Mouse (Mus musculus) stomach, embryonic 16.5 days (tissue): Measurements from ENCODE around the gene Glis3. TPM values are rescaled to one million over a fixed set of nuclear protein-coding genes. Genes with fewer than 3 reads are reported as not detected.

Experiments used
- ATAC-seq: fragments of 200-750 bp; cut with Nextera tagmentation; 2 replicates; pipeline ENCODE4 v1.8.0; 2017; ENCODE audit warnings: moderate number of reproducible peaks, moderate TSS enrichment; ENCODE audit not compliant: insufficient read depth, low FRiP score
- H3K27ac ChIP-seq: fragments of 300-500 bp; sonication (generic); 2 replicates; pipeline ENCODE4 v1.5.1; 2014; ENCODE audit warnings: low read length
- H3K27me3 ChIP-seq: fragments of 300-500 bp; sonication (generic); 2 replicates; pipeline ENCODE4 v1.6.1; 2014; ENCODE audit warnings: low read length, control low read depth, mixed read lengths; ENCODE audit not compliant: control insufficient read depth, insufficient read depth
- H3K36me3 ChIP-seq: fragments of 300-500 bp; sonication (generic); 2 replicates; pipeline ENCODE4 v1.6.1; 2014; ENCODE audit warnings: low read length; ENCODE audit not compliant: control insufficient read depth, insufficient read depth
- H3K4me1 ChIP-seq: fragments of 300-500 bp; sonication (generic); 2 replicates; pipeline ENCODE4 v1.6.1; 2014; ENCODE audit warnings: low read length, control low read depth, mixed read lengths; ENCODE audit not compliant: control insufficient read depth, insufficient read depth
- H3K4me2 ChIP-seq: fragments of 300-500 bp; sonication (generic); 2 replicates; pipeline ENCODE4 v1.6.1; 2014; ENCODE audit warnings: low read depth, low read length, mixed read lengths
- H3K4me3 ChIP-seq: fragments of 300-500 bp; sonication (generic); replicated peaks from 2 replicates; pipeline ENCODE4 v1.5.1; 2014; ENCODE audit warnings: mild to moderate bottlenecking, low read length
- H3K9ac ChIP-seq: fragments of 300-500 bp; sonication (generic); 2 replicates; pipeline ENCODE4 v1.6.1; 2014; ENCODE audit warnings: low read length
- H3K9me3 ChIP-seq: fragments of 300-500 bp; sonication (generic); replicated peaks from 2 replicates; pipeline ENCODE4 v1.6.1; 2016; ENCODE audit warnings: low read length, control low read depth; ENCODE audit not compliant: control insufficient read depth
- WGBS: fragments of 180-500 bp; shearing (Covaris S2); extraction: QIAGEN DNeasy Blood & Tissue Kit; methylation state at CpG from one replicate; pipeline ENCODE4 v1.1.7; 2014; 5-methylcytosine and 5-hydroxymethylcytosine counted together
- polyA plus RNA-seq: library from polyadenylated mRNA; unstranded; fragments of >200 nt; fragmentation: Nextera tagmentation; extraction: Ambion mirVana; gene quantifications from 2 replicates; pipeline ENCODE4 v1.2.1, GENCODE M21; 2015

Glis3 gene
- polyA plus RNA-seq, 1 experiment from 2014 or later: 2.4 TPM

DNA sequence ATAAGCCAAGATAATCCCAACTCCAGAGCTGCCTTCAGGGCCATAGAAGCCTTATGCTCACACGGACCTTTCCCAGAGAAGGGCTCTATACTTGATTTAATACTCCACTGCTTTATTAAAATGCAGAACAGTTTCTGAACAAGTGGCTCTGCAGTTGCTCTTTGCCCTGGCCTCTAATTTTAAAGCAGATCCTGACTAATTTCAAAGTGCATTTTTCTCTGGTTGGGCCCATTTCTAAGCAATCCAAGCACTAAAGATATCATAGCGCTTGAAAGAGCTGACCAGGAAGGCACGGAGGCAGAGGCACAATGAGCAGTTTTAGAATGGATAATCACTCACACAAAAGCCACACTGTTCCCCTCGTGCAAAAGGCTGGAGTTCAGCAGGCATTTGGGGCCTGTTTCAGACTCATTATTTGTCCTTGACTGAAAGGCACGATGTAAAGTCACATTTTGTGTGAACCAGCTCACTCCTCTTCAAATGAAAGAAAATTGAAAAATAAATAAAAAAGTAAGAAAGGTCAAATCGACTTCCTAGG lies 202.5 kb downstream of the Glis3 start:
- no peak overlapping the region for H3K4me3 ChIP-seq
- no peak overlapping the region for H3K4me2 ChIP-seq
- H3K9ac ChIP-seq: no peak overlapping the region
- no peak for ATAC-seq
- no peaks in the 10 kb centered on the region for H3K27me3 ChIP-seq
- no peak overlapping the region for H3K27ac ChIP-seq
- H3K4me1 ChIP-seq: no peaks in the 10 kb centered on the region
- H3K36me3 ChIP-seq: no peaks in the 10 kb centered on the region
- WGBS: 40% methylated on average over 6 of the region's 6 CpGs
- no peaks in the 10 kb centered on the region for H3K9me3 ChIP-seq

GRCm38 (mm10) chr19:28473621-28474020 lies 206.3 kb downstream of the Glis3 start:
- H3K27me3 ChIP-seq: no peaks in the 10 kb centered on the region
- no peak overlapping the region for H3K27ac ChIP-seq
- H3K9ac ChIP-seq: no peak overlapping the region
- H3K4me1 ChIP-seq: no peaks in the 10 kb centered on the region
- ATAC-seq: no peak
- H3K9me3 ChIP-seq: no peaks in the 10 kb centered on the region
- no peaks in the 10 kb centered on the region for H3K36me3 ChIP-seq
- no peak overlapping the region for H3K4me2 ChIP-seq
- H3K4me3 ChIP-seq: no peak overlapping the region
- 73% methylated on average over 5 of the region's 5 CpGs for WGBS

- Histone ChIP-seq H3K4me1 (no peaks in the 10 kb centered on the region), H3K36me3 (no peaks in the 10 kb centered on the region), H3K27me3 (no peaks in the 10 kb centered on the region), H3K9ac (no peak overlapping the region), H3K4me2 (no peak overlapping the region), H3K27ac (no peak overlapping the region), H3K9me3 (no peaks in the 10 kb centered on the region), H3K4me3 (no peak overlapping the region)
- no peak for ATAC-seq
- 76% methylated on average over 6 of the region's 8 CpGs for WGBS
Observed at GRCm38 (mm10) chr19:28471144-28471543, 208.7 kb downstream of the Glis3 start.

GRCm38 (mm10) chr19:28465779-28466178 lies 214.1 kb downstream of the Glis3 start:
- no peak overlapping the region for H3K4me3 ChIP-seq
- H3K4me2 ChIP-seq: no peak overlapping the region
- H3K36me3 ChIP-seq: no peaks in the 10 kb centered on the region
- H3K27me3 ChIP-seq: no peaks in the 10 kb centered on the region
- ATAC-seq: no peak
- no peaks in the 10 kb centered on the region for H3K9me3 ChIP-seq
- no peaks in the 10 kb centered on the region for H3K4me1 ChIP-seq
- H3K9ac ChIP-seq: no peak overlapping the region
- 53% methylated on average over 5 of the region's 5 CpGs for WGBS
- no peak overlapping the region for H3K27ac ChIP-seq

DNA sequence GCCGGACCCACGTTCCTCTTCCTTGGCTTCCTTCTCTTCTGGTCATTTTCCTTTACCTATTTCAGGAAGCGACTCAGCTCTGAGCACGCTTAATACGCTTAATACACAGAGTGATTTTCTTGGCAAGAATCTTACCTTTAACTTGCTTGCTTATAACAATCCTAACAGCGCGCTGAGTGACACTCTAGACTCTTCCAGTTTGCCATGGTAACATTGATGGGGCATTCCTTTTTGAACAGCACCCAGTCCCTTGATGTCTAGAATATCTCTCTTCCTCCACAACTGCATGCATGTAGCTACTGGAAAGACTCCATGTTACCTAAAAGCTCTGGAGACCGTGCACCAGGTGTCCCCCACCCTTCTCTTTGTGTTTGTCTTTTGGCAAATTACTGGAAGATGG lies 225.5 kb downstream of the Glis3 start:
- 0 out of 2 replicates have a peak, but pooled peaks cover 3% of the 10 kb centered on the region for H3K4me1 ChIP-seq
- H3K27ac ChIP-seq: no peak overlapping the region
- H3K4me3 ChIP-seq: no peak overlapping the region
- no peaks in the 10 kb centered on the region for H3K27me3 ChIP-seq
- WGBS: 70% methylated on average over 8 of the region's 8 CpGs
- no peaks in the 10 kb centered on the region for H3K36me3 ChIP-seq
- no peak overlapping the region for H3K9ac ChIP-seq
- H3K9me3 ChIP-seq: no peaks in the 10 kb centered on the region
- H3K4me2 ChIP-seq: no peak overlapping the region
- no peak for ATAC-seq

DNA sequence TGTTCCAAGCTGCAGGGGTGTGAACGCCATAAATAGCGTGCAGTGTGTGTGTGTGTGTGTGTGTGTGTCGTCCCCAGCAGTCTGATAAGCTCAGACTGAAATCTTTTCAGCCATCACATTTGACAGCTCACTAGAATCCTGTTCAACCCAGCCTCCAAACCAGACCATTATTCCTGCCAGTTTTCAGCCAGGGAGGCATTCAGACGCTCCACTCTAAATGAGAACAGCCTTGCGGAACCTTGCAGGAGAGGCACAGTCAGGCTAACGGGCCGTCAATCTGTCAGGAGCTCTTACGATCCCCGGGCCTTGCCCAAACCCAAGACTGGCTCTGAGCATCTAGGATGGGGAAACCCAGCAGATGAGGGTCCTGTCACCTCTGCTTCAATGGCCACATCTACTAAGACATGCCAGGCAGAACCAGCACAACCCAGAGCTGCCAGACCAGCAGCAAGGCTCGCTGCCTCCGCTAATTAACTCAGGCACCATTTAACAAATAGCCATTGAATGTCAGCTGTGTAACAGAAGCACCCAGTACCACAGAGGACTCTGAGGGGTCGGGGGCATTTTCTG lies 226.8 kb downstream of the Glis3 start:
- Histone ChIP-seq H3K27ac (no peak overlapping the region), H3K9ac (no peak overlapping the region), H3K9me3 (no peaks in the 10 kb centered on the region), H3K4me1 (0 out of 2 replicates have a peak, but pooled peaks cover 3% of the 10 kb centered on the region), H3K36me3 (no peaks in the 10 kb centered on the region), H3K4me2 (no peak overlapping the region), H3K27me3 (no peaks in the 10 kb centered on the region), H3K4me3 (no peak overlapping the region)
- 68% methylated on average over 12 of the region's 12 CpGs for WGBS
- no peak for ATAC-seq

GRCm38 (mm10) chr19:28448811-28449210 lies 231.1 kb downstream of the Glis3 start:
- Histone ChIP-seq H3K36me3 (no peaks in the 10 kb centered on the region), H3K4me2 (no peak overlapping the region), H3K27ac (no peak overlapping the region), H3K9ac (no peak overlapping the region), H3K4me1 (0 out of 2 replicates have a peak, but pooled peaks cover 3% of the 10 kb centered on the region), H3K4me3 (no peak overlapping the region), H3K27me3 (no peaks in the 10 kb centered on the region), H3K9me3 (no peaks in the 10 kb centered on the region)
- WGBS: 59% methylated on average over 4 of the region's 4 CpGs
- ATAC-seq: no peak

DNA sequence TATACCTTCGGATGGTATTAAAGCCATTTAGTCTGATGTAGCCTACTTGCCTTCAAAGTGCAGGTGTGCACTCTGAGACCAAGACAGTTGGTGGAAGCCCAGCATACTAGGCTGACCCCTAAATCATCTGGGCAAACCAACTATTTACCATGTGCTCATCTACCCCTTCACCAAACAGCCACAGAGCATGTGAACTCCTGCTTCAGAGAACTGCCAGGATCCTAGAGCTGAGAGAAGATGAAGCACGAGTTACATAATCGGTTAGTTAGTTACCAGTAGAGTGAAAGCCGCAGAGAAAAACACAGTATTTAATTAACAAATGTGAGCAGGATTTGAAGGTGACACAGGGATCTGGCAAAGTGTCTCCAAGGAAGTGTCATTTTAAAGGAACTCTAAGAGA lies 237.7 kb downstream of the Glis3 start:
- no peak overlapping the region for H3K4me3 ChIP-seq
- H3K27me3 ChIP-seq: no peaks in the 10 kb centered on the region
- H3K27ac ChIP-seq: no peak overlapping the region
- H3K9ac ChIP-seq: no peak overlapping the region
- no peak for ATAC-seq
- 88% methylated on average over 4 of the region's 4 CpGs for WGBS
- no peaks in the 10 kb centered on the region for H3K4me1 ChIP-seq
- H3K4me2 ChIP-seq: no peak overlapping the region
- no peaks in the 10 kb centered on the region for H3K36me3 ChIP-seq
- no peaks in the 10 kb centered on the region for H3K9me3 ChIP-seq

GRCm38 (mm10) chr19:28436457-28437148 lies 243.3 kb downstream of the Glis3 start:
- 55% methylated on average over 12 of the region's 12 CpGs for WGBS
- no peaks in the 10 kb centered on the region for H3K27me3 ChIP-seq
- H3K4me3 ChIP-seq: no peak overlapping the region
- H3K36me3 ChIP-seq: no peaks in the 10 kb centered on the region
- H3K9ac ChIP-seq: no peak overlapping the region
- H3K4me1 ChIP-seq: no peaks in the 10 kb centered on the region
- no peak overlapping the region for H3K27ac ChIP-seq
- H3K9me3 ChIP-seq: no peaks in the 10 kb centered on the region
- ATAC-seq: peak; percentile 47; the same call in 1 of the 2 replicates
- H3K4me2 ChIP-seq: no peak overlapping the region
